Mouse (Mus musculus) gastrocnemius, postnatal 25 days (tissue): ENCODE results near the gene Oat. TPM values are rescaled to one million over a fixed set of nuclear protein-coding genes. Genes with fewer than 3 reads are reported as not detected.

ENCODE experiments used
- DNase-seq: peaks from one replicate; pipeline ENCODE4 v3.0.0; 2022
- long read RNA-seq, 2 experiments: library from polyadenylated mRNA; stranded (forward); transcript quantifications; one replicate each; pipeline ENCODE4 v2.0.0; 2021
- total RNA-seq, 2 experiments: library from RNA; stranded (reverse); gene quantifications; 1 replicate in 1 of 2; 2 replicates in 1 of 2; pipeline ENCODE4 v1.2.3; 2021

The Oat gene
- total RNA-seq = 100 to 1,000 TPM; 156 TPM
- long read RNA-seq, experiment 1, transcript Oat-201 (10 exons, 2,152 nt) = major isoform, 117 of 136 reads
- long read RNA-seq, experiment 1, partial matches to known transcripts = 17 of 136 reads
- long read RNA-seq, experiment 1, other reads (novel, unspliced or antisense) = 2 of 136 reads
- long read RNA-seq, experiment 2, transcript Oat-201 (10 exons, 2,152 nt) = major isoform, 166 of 189 reads
- long read RNA-seq, experiment 2, partial matches to known transcripts = 10 of 189 reads
- long read RNA-seq, experiment 2, other reads (novel, unspliced or antisense) = 13 of 189 reads

DNA sequence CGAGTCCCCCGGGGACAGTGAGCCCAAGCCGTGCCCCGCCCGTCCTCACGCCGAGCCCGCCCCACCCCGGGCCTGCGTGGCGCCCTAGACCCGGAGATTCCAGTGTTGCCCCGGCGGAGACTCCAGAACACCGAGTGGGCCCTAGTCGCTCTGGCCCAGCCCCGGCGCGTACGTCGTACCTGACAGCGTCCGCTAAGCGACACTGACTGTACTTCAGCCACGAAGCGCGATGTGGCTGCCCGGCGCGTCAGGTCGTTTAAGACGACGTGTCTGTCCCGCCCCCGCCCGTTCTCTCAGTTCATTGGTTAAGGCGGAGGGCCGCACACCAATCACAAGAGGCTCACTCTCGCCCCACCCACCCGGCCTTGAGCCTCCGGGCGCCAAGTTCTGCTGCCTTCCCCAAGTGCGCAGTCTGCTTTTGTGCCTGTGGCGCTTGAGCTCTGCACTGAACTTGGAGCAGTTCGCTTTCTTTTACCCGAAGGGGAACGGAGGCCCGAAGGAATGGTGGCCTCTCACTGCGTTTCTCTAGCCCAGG lies at the start of gene Oat:
Gene Oat (minus strand): TSS at position 283 of the 535 bp plus-strand sequence.
- peak; percentile 96 for DNase-seq

GRCm38 (mm10) chr7:132624161-132624560 lies 48.0 kb upstream of the Oat start:
- no peak for DNase-seq

- DNase-seq = no peak
These were observed 44.0 kb upstream of the Oat start for GRCm38 (mm10) chr7:132619975-132620918.

GRCm38 (mm10) chr7:132619549-132619948 lies 43.4 kb upstream of the Oat start:
- DNase-seq = no peak

GRCm38 (mm10) chr7:132617021-132617564 lies 40.9 kb upstream of the Oat start:
- DNase-seq = no peak

GRCm38 (mm10) chr7:132616391-132616790 lies 40.2 kb upstream of the Oat start:
- DNase-seq = no peak

GRCm38 (mm10) chr7:132615346-132615745 lies 39.1 kb upstream of the Oat start:
- DNase-seq = peak; percentile 38

GRCm38 (mm10) chr7:132611530-132611929 lies 35.3 kb upstream of the Oat start:
- DNase-seq = no peak

DNA sequence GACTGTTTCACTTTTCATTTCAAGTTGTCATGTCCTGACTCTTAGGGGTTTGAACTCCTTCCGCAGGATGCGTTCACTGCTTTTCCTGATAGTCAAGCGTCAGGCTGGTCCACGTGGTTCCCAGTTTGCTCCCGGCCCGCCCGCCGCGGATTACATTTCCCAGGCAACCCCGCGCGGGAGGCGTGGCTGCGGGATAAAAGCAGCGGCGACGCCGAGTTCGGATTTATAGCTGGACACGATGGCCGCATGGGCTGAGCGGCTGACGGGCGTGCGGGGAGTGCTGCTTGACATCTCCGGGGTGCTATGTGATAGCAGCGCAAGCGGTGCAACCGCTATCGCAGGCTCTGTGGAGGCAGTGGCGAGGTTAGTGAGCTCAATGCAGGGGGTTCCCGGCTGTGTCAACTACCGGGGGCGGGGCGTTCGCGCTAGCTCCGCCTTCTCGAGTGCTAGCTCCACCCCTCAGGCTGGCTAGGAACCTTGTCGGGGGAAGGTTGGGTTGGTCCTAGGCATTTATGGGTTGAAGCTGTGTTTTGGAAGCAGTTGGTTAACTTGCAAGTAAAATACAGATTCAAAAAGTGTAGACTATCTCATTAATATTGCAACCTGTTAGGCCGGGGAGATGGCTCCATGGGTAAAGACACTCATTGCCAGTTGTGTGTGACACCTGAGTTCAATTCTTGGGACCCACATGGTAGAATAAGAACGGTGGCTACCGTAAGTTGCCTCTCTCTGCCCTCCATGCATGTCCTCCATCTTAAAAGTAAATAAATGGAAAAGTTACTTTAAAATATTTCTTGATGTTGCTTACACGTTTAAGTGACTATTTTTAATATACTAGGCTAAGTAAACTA lies 34.5 kb upstream of the Oat start, which contains the start of gene Lhpp:
Gene Lhpp (plus strand): TSS at position 171 of the 851 bp plus-strand sequence.
- peak; percentile 80 for DNase-seq

DNA sequence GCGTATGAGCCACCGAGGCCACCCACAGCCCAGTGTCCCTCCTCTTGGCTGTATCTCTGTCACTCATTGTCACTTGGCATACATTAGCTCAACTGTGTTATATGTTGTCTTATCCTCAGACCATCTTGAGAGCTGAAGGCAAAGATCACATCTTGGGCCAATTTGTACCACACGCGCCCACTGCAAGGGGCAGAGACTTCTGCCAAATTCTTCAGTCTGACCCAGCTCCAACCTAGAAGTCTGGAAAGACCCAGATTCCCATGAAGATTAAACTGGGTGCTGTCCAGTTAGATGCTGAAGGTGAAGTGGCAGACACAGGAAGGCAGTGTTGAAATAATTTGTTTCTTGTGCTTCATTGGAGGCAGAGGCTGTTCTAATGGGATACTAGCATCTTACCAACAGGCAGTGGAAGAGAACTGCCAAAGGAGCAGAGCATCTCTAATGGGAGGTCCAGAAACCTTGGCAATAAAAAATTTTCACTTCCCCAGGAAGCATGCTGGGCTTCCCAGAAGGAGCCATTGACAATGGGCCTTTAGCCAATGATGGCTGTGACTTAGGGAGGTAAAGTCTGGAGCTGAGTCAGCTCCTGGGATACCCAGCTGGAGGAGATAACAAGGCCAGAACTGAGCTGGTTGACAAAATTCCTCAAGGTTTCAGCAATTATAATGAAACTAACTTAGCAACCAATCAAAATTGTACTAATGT lies 32.3 kb upstream of the Oat start:
- no peak for DNase-seq

- peak; percentile 74 for DNase-seq
These were observed 29.5 kb upstream of the Oat start for GRCm38 (mm10) chr7:132605689-132606088.

DNA sequence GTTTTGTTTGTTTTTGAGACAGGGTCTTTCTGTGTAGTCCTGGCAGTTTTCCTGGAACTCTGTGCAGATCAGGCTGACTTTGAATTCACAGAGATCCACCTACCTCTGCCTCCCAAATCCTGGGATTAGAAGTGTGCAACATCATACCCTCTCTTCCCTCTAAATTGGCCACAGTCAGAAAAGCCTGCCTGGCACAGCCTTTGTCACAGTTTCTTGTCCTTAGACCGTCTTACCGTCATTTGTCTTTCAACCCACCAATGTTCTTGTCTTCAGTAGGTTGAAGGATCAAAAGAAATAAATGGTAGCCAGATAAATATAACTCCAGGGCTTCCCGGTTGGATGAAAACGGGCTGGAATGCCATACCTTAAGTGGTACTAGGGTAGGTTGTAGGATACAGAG lies 28.5 kb upstream of the Oat start:
- DNase-seq = no peak

DNA sequence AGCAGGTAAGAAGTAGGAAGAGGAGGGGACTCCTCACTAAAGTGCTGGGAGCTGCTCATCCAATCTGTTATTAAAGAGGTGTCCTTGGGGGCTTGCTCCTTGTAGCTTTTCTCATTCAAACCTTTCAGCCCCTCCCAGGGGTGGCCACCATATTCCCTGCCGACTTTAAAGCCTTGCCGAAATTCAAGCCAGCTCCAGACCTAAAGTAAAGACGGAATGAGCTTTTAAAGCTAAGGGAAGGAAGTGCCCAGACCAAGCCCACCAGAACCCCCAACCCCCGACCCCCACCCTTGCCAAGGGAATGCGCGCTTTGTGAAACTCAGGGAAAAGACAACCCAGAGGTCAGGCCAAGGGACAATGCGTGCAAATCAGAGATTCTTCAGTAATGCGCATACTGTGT lies 24.7 kb upstream of the Oat start:
- no peak for DNase-seq

DNA sequence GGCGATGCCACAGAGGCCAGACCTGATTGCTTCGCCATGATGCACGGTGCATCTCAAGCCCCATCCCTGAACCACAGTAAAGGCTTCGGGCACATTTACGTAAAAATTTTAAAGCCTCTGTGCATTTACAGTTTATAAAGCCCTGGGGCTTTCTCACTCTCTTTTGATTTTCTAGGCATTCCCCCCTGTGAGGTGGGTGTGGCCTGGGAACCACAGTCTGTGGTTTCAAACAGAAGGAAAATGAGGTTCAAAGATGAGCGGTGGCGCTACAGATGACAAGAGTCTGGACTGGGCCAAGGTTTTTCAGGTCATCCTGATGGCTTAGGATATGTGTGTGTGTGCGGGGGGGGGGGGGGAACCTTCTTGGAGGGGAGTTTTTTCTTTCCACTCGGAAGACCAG lies 23.8 kb upstream of the Oat start:
- no peak for DNase-seq

- DNase-seq = no peak
These were observed 23.1 kb upstream of the Oat start, which contains the start of gene Nkx1-2 for GRCm38 (mm10) chr7:132599071-132599975. TSS of gene Nkx1-2 (minus strand) at chr7:132599637.

DNA sequence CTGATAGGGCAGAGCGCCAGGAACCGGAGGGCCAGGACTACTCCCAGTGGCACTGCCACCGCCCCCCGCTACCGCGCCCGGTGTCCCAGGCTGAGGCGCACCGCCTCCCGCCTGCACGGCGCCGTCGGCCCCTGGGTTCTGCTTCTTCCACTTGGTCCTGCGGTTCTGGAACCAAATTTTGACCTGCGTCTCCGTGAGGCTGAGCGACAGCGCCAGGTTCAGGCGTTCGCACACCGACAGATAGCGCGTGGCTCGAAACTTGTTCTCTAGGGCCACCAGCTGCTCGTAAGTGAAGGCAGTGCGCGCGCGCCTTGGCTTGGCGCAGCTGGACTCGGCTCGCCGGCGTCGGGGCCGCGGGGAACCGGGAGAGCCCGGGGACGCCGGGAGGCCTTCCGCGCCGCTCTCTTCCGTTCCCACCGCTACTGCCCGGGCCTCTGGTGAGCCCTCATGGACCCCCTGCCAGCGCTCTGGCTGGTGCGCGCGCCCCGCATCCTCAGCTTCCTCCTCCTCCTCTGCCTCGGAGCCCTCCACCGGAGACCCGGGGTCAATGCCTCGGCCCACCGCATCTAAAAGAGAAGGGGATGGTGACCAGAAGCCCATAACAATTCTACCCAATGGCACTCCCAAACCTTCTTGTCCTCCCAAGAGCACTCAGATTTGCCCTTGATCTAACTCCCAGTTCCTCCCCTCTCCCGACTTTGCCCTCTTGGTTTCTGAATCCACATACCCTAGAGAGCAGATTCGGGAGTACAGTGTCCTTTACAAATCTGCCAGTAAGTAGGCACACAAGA lies 21.2 kb upstream of the Oat start:
- no peak for DNase-seq

DNA sequence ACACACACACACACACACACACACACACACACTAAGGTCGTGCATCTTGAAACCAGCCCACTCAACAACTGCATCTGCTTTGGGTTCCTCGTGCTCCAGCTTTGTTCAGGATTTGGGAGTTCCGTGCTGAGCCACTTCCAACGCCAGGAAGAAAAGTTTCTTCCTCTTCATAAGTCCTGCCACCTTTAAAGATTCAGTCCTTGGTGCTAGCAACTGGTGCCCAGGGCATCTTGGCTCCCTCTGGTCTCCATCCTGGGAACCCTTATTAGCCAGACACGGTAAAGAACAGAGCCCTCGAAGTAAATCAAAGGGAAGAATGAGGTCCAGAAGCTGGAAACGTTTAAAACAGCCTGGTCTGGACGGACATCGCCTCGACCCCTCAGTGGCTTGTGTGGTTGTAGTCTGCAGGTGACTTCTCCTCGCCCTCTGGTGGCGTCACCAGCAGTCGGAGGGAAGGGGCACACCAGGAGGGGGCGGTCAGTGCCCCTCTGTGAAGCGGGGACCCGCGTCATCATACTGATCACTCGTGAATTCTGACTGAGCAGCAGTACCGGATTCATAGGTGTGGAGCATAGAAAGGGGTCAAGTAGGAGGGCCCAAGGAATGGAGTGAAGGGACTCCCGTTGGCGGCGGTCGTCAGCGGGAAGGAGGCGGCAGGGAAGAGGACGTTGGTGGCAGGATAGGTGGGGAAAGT lies 20.5 kb upstream of the Oat start:
- no peak for DNase-seq

DNA sequence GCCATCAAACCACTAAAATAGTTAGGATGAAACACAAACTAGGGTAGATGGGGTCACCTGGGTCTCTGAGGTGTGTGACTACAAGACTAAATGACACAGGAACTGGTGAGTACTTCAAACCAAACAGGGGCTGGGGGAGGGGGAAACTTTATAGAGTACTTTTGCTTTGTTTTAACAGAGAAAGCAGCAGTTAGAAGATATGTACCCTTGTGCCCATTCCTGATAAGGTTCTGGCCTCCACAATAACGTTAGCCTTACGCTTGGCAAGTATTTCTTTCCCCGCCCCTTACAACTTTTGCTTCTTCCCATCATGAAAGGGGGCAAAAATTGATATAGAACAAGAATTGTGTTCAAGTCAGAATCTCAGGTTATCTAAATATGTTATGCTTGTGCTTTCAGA lies 19.6 kb upstream of the Oat start:
- no peak for DNase-seq
